Mouse (Mus musculus) hindbrain, embryonic 14.5 days (tissue): ENCODE results near the gene Pdcd2l. TPM values are rescaled to one million over a fixed set of nuclear protein-coding genes. Genes with fewer than 3 reads are reported as not detected.

Experiments
- ATAC-seq: fragments of 200-750 bp; cut with Nextera tagmentation; 2 replicates; pipeline ENCODE4 v1.8.0; 2017; ENCODE audit warnings: moderate number of reproducible peaks, mild to moderate bottlenecking, moderate TSS enrichment, moderate library complexity; ENCODE audit not compliant: low FRiP score
- DNase-seq: peaks from one replicate; pipeline ENCODE4 v3.0.0-alpha.2; 2015; ENCODE audit warnings: low spot score
- H3K27ac ChIP-seq: fragments of 300-500 bp; sonication (generic); 2 replicates; pipeline ENCODE4 v1.5.1; 2014; ENCODE audit warnings: mild to moderate bottlenecking, moderate library complexity
- H3K27me3 ChIP-seq: fragments of 300-500 bp; sonication (generic); 2 replicates; pipeline ENCODE4 v1.6.1; 2014; ENCODE audit warnings: mild to moderate bottlenecking, low read length, mixed read lengths; ENCODE audit not compliant: control insufficient read depth, insufficient read depth
- H3K36me3 ChIP-seq: fragments of 300-500 bp; sonication (generic); replicated peaks from 2 replicates; pipeline ENCODE4 v1.6.1; 2014; ENCODE audit not compliant: control insufficient read depth, insufficient read depth
- H3K4me1 ChIP-seq: fragments of 300-500 bp; sonication (generic); replicated peaks from 2 replicates; pipeline ENCODE4 v1.6.1; 2014; ENCODE audit warnings: antibody characterized with exemption, low read length, mixed read lengths; ENCODE audit not compliant: control insufficient read depth, insufficient read depth
- H3K4me2 ChIP-seq: fragments of 300-500 bp; sonication (generic); replicated peaks from 2 replicates; pipeline ENCODE4 v1.6.1; 2014; ENCODE audit warnings: mild to moderate bottlenecking, moderate library complexity
- H3K4me3 ChIP-seq: fragments of 300-500 bp; sonication (generic); replicated peaks from 2 replicates; pipeline ENCODE4 v1.5.1; 2014; ENCODE audit warnings: mild to moderate bottlenecking, low read length
- H3K9ac ChIP-seq: fragments of 300-500 bp; sonication (generic); 2 replicates; pipeline ENCODE4 v1.6.1; 2014
- H3K9me3 ChIP-seq: fragments of 300-500 bp; sonication (generic); 2 replicates; pipeline ENCODE4 v1.6.1; 2016; ENCODE audit warnings: low read length; ENCODE audit not compliant: control insufficient read depth
- WGBS: fragments of 180-500 bp; shearing (Covaris S2); extraction: QIAGEN DNeasy Blood & Tissue Kit; methylation state at CpG from one replicate; pipeline ENCODE4 v1.1.7; 2014; 5-methylcytosine and 5-hydroxymethylcytosine counted together
- polyA plus RNA-seq: library from polyadenylated mRNA; unstranded; fragments of >200 nt; fragmentation: Nextera tagmentation; extraction: Ambion mirVana; gene quantifications from 2 replicates; pipeline ENCODE4 v1.2.1, GENCODE M21; 2014

Gene Pdcd2l
- polyA plus RNA-seq, 1 experiment from 2014 or later = 68.9 TPM

- Histone ChIP-seq H3K4me1 (peaks cover 11% of the 10 kb centered on the region), H3K4me2 (peak overlapping the region; percentile 8; the same call in 1 of the 2 replicates), H3K27me3 (no peaks in the 10 kb centered on the region), H3K9me3 (no peaks in the 10 kb centered on the region), H3K36me3 (peaks cover 34% of the 10 kb centered on the region), H3K9ac (no peak overlapping the region), H3K27ac (no peak overlapping the region), H3K4me3 (peak overlapping the region; percentile 1; the same call in 1 of the 2 replicates)
- DNase-seq = no peak
- ATAC-seq = no peak
- WGBS = 53% methylated on average over 4 of the region's 4 CpGs
Observed at GRCm38 (mm10) chr7:34166850-34167249, 29.6 kb downstream of the Pdcd2l start.

- Histone ChIP-seq H3K4me2 (no peak overlapping the region), H3K27ac (no peak overlapping the region), H3K9ac (no peak overlapping the region), H3K36me3 (peaks cover 43% of the 10 kb centered on the region), H3K27me3 (no peaks in the 10 kb centered on the region), H3K4me1 (peaks cover 11% of the 10 kb centered on the region), H3K9me3 (no peaks in the 10 kb centered on the region), H3K4me3 (no peak overlapping the region)
- ATAC-seq (no peak), DNase-seq (no peak)
- 87% methylated on average over 3 of the region's 3 CpGs for WGBS
Observed at GRCm38 (mm10) chr7:34165999-34166398, 30.5 kb downstream of the Pdcd2l start.

GRCm38 (mm10) chr7:34164671-34165070, 31.8 kb downstream of the Pdcd2l start:
- Histone ChIP-seq H3K4me2 (no peak overlapping the region), H3K9ac (no peak overlapping the region), H3K27me3 (no peaks in the 10 kb centered on the region), H3K27ac (no peak overlapping the region), H3K4me1 (peaks cover 11% of the 10 kb centered on the region), H3K36me3 (peaks cover 55% of the 10 kb centered on the region), H3K4me3 (no peak overlapping the region), H3K9me3 (no peaks in the 10 kb centered on the region)
- DNase-seq (no peak), ATAC-seq (no peak)
- WGBS = 92% methylated on average over 7 of the region's 7 CpGs

GRCm38 (mm10) chr7:34159167-34159566, 37.3 kb downstream of the Pdcd2l start:
- WGBS = 90% methylated on average over 3 of the region's 3 CpGs
- Histone ChIP-seq H3K36me3 (peaks cover 97% of the 10 kb centered on the region), H3K4me2 (no peak overlapping the region), H3K27ac (no peak overlapping the region), H3K4me3 (no peak overlapping the region), H3K4me1 (no peaks in the 10 kb centered on the region), H3K9me3 (no peaks in the 10 kb centered on the region), H3K9ac (no peak overlapping the region), H3K27me3 (no peaks in the 10 kb centered on the region)
- ATAC-seq = no peak
- DNase-seq = no peak

GRCm38 (mm10) chr7:34157994-34158393, 38.5 kb downstream of the Pdcd2l start:
- 98% methylated on average over 3 of the region's 3 CpGs for WGBS
- no peak overlapping the region for H3K4me3 ChIP-seq
- H3K36me3 ChIP-seq = peaks cover 99% of the 10 kb centered on the region
- no peak for DNase-seq
- no peak overlapping the region for H3K9ac ChIP-seq
- H3K27ac ChIP-seq = no peak overlapping the region
- H3K4me1 ChIP-seq = no peaks in the 10 kb centered on the region
- H3K27me3 ChIP-seq = no peaks in the 10 kb centered on the region
- no peak overlapping the region for H3K4me2 ChIP-seq
- no peak for ATAC-seq
- no peaks in the 10 kb centered on the region for H3K9me3 ChIP-seq

GRCm38 (mm10) chr7:34147193-34147592, 49.3 kb downstream of the Pdcd2l start:
- DNase-seq = no peak
- Histone ChIP-seq H3K36me3 (peaks cover 100% of the 10 kb centered on the region), H3K27ac (no peak overlapping the region), H3K4me1 (no peaks in the 10 kb centered on the region), H3K4me3 (no peak overlapping the region), H3K9me3 (peaks cover 9% of the 10 kb centered on the region), H3K9ac (no peak overlapping the region), H3K27me3 (no peaks in the 10 kb centered on the region), H3K4me2 (no peak overlapping the region)
- 93% methylated on average over 4 of the region's 4 CpGs for WGBS
- ATAC-seq = no peak

GRCm38 (mm10) chr7:34141123-34141522, 55.3 kb downstream of the Pdcd2l start:
- no peak overlapping the region for H3K27ac ChIP-seq

GRCm38 (mm10) chr7:34139493-34139892, 57.0 kb downstream of the Pdcd2l start:
- Histone ChIP-seq H3K9ac (no peak overlapping the region), H3K4me2 (no peak overlapping the region), H3K4me3 (no peak overlapping the region), H3K27me3 (no peaks in the 10 kb centered on the region), H3K4me1 (no peaks in the 10 kb centered on the region), H3K36me3 (peaks cover 46% of the 10 kb centered on the region), H3K27ac (no peak overlapping the region), H3K9me3 (no peaks in the 10 kb centered on the region)
- 94% methylated on average over 6 of the region's 6 CpGs for WGBS
- no peak for DNase-seq
- ATAC-seq = no peak

More at GRCm38 (mm10) chr7:34141123-34141522, 55.3 kb downstream of the Pdcd2l start:
- Histone ChIP-seq H3K4me3 (no peak overlapping the region), H3K27me3 (no peaks in the 10 kb centered on the region), H3K4me1 (no peaks in the 10 kb centered on the region), H3K9ac (no peak overlapping the region), H3K9me3 (no peaks in the 10 kb centered on the region), H3K4me2 (no peak overlapping the region), H3K36me3 (peaks cover 63% of the 10 kb centered on the region)
- WGBS = 96% methylated on average over 13 of the region's 13 CpGs
- no peak for ATAC-seq
- no peak for DNase-seq
